Mouse (Mus musculus): ENCODE results near the gene Tbca. TPM values are rescaled to one million over a fixed set of nuclear protein-coding genes. Genes with fewer than 3 reads are reported as not detected.

Gene Tbca
- polyA plus RNA-seq, 1 experiment from 2014 or later: 274 TPM

Other genes starting within 250 kb of the Tbca start
- not detected in 2 replicates for gene Otp, start 86.7 kb downstream of the Tbca start, polyA plus RNA-seq (2016; fragmentation: Nextera tagmentation; extraction: Ambion mirVana)
- 12.6 and 16.4 TPM in 2 replicates for gene Wdr41, start 187.4 kb downstream of the Tbca start, polyA plus RNA-seq (2016; fragmentation: Nextera tagmentation; extraction: Ambion mirVana)

Measured in limb, embryonic 10.5 days (tissue).